Mouse (Mus musculus) hindbrain, embryonic 15.5 days (tissue): ENCODE results near the gene Cant1. TPM values are rescaled to one million over a fixed set of nuclear protein-coding genes. Genes with fewer than 3 reads are reported as not detected.

Experiments used
- ATAC-seq: fragments of 200-750 bp; cut with Nextera tagmentation; 2 replicates; pipeline ENCODE4 v1.8.0; 2017; ENCODE audit warnings: low read depth, moderate number of reproducible peaks, moderate TSS enrichment; ENCODE audit not compliant: low FRiP score
- H3K27ac ChIP-seq: fragments of 300-500 bp; sonication (generic); replicated peaks from 2 replicates; pipeline ENCODE4 v1.5.1; 2015; ENCODE audit warnings: mild to moderate bottlenecking, inconsistent platforms
- H3K27me3 ChIP-seq: fragments of 300-500 bp; sonication (generic); 2 replicates; pipeline ENCODE4 v1.6.1; 2015; ENCODE audit warnings: control low read depth, inconsistent platforms
- H3K36me3 ChIP-seq: fragments of 300-500 bp; sonication (generic); 2 replicates; pipeline ENCODE4 v1.6.1; 2015; ENCODE audit warnings: control low read depth, inconsistent platforms
- H3K4me1 ChIP-seq: fragments of 300-500 bp; sonication (generic); replicated peaks from 2 replicates; pipeline ENCODE4 v1.6.1; 2015; ENCODE audit warnings: control low read depth, inconsistent platforms
- H3K4me2 ChIP-seq: fragments of 300-500 bp; sonication (generic); 2 replicates; pipeline ENCODE4 v1.6.1; 2015; ENCODE audit warnings: moderate library complexity, mild to moderate bottlenecking, inconsistent platforms
- H3K4me3 ChIP-seq: fragments of 300-500 bp; sonication (generic); 2 replicates; pipeline ENCODE4 v1.5.1; 2015; ENCODE audit warnings: mild to moderate bottlenecking, inconsistent platforms
- H3K9ac ChIP-seq: fragments of 300-500 bp; sonication (generic); 2 replicates; pipeline ENCODE4 v1.6.1; 2015; ENCODE audit warnings: inconsistent platforms
- H3K9me3 ChIP-seq: fragments of 300-500 bp; sonication (generic); 2 replicates; pipeline ENCODE4 v1.6.1; 2016; ENCODE audit warnings: control low read depth, inconsistent platforms
- WGBS: fragments of 180-500 bp; shearing (Covaris S2); methylation state at CpG from one replicate; pipeline ENCODE4 v1.1.7; 2015; 5-methylcytosine and 5-hydroxymethylcytosine counted together
- polyA plus RNA-seq: library from polyadenylated mRNA; unstranded; fragments of >200 nt; fragmentation: Nextera tagmentation; extraction: Ambion mirVana; gene quantifications from 2 replicates; pipeline ENCODE4 v1.2.1, GENCODE M21; 2015

The Cant1 gene
- polyA plus RNA-seq, 1 experiment from 2014 or later = 33.7 TPM

GRCm38 (mm10) chr11:118414270-118414669 is 4.6 kb downstream of the Cant1 start:
- Histone ChIP-seq H3K4me2 (no peak overlapping the region), H3K9me3 (no peaks in the 10 kb centered on the region), H3K27ac (no peak overlapping the region), H3K27me3 (no peaks in the 10 kb centered on the region), H3K4me3 (no peak overlapping the region), H3K9ac (no peak overlapping the region), H3K36me3 (peaks cover 6% of the 10 kb centered on the region; the same call in 1 of the 2 replicates), H3K4me1 (peaks cover 37% of the 10 kb centered on the region)
- ATAC-seq = no peak
- WGBS = 94% methylated on average over 5 of the region's 5 CpGs

GRCm38 (mm10) chr11:118413055-118413454 is 5.8 kb downstream of the Cant1 start:
- H3K9ac ChIP-seq = no peak overlapping the region
- H3K36me3 ChIP-seq = peaks cover 6% of the 10 kb centered on the region; the same call in 1 of the 2 replicates
- ATAC-seq = no peak
- 73% methylated on average over 4 of the region's 4 CpGs for WGBS
- H3K4me1 ChIP-seq = peaks cover 31% of the 10 kb centered on the region
- H3K9me3 ChIP-seq = no peaks in the 10 kb centered on the region
- H3K27me3 ChIP-seq = no peaks in the 10 kb centered on the region
- H3K4me2 ChIP-seq = no peak overlapping the region
- H3K4me3 ChIP-seq = no peak overlapping the region
- no peak overlapping the region for H3K27ac ChIP-seq

GRCm38 (mm10) chr11:118412601-118413000 is 6.3 kb downstream of the Cant1 start:
- ATAC-seq = no peak
- no peak overlapping the region for H3K4me3 ChIP-seq
- H3K4me1 ChIP-seq = peaks cover 27% of the 10 kb centered on the region
- H3K9me3 ChIP-seq = no peaks in the 10 kb centered on the region
- H3K27me3 ChIP-seq = no peaks in the 10 kb centered on the region
- H3K9ac ChIP-seq = no peak overlapping the region
- no peak overlapping the region for H3K27ac ChIP-seq
- H3K4me2 ChIP-seq = no peak overlapping the region
- H3K36me3 ChIP-seq = peaks cover 8% of the 10 kb centered on the region; the same call in 1 of the 2 replicates
- WGBS = 81% methylated on average over 2 of the region's 2 CpGs

- Histone ChIP-seq H3K4me2 (no peak overlapping the region), H3K36me3 (peaks cover 12% of the 10 kb centered on the region; the same call in 1 of the 2 replicates), H3K4me3 (no peak overlapping the region), H3K27me3 (no peaks in the 10 kb centered on the region), H3K9ac (no peak overlapping the region), H3K4me1 (0 out of 2 replicates have a peak, but pooled peaks cover 14% of the 10 kb centered on the region), H3K27ac (no peak overlapping the region), H3K9me3 (no peaks in the 10 kb centered on the region)
- no peak for ATAC-seq
- 87% methylated on average over 8 of the region's 8 CpGs for WGBS
Measured at GRCm38 (mm10) chr11:118411271-118411670, 7.6 kb downstream of the Cant1 start.

- no peak overlapping the region for H3K4me2 ChIP-seq
- 0 out of 2 replicates have a peak, but pooled peaks cover 9% of the 10 kb centered on the region for H3K4me1 ChIP-seq
- H3K27ac ChIP-seq = no peak overlapping the region
- H3K36me3 ChIP-seq = peaks cover 15% of the 10 kb centered on the region; the same call in 1 of the 2 replicates
- H3K4me3 ChIP-seq = no peak overlapping the region
- no peak for ATAC-seq
- H3K27me3 ChIP-seq = no peaks in the 10 kb centered on the region
- whole genome bisulfite sequencing = 91% methylated on average over 10 of the region's 10 CpGs
- H3K9me3 ChIP-seq = no peaks in the 10 kb centered on the region
- H3K9ac ChIP-seq = no peak overlapping the region
Measured at GRCm38 (mm10) chr11:118410479-118410878, 8.4 kb downstream of the Cant1 start.

- H3K27me3 ChIP-seq = no peaks in the 10 kb centered on the region
- H3K9me3 ChIP-seq = no peaks in the 10 kb centered on the region
- H3K4me3 ChIP-seq = no peak overlapping the region
- peaks cover 15% of the 10 kb centered on the region; the same call in 1 of the 2 replicates for H3K36me3 ChIP-seq
- ATAC-seq = no peak
- H3K9ac ChIP-seq = no peak overlapping the region
- H3K4me1 ChIP-seq = 0 out of 2 replicates have a peak, but pooled peaks cover 8% of the 10 kb centered on the region
- WGBS = 92% methylated on average over 1 of the region's 1 CpGs
- no peak overlapping the region for H3K4me2 ChIP-seq
- H3K27ac ChIP-seq = no peak overlapping the region
Measured at GRCm38 (mm10) chr11:118410073-118410444, 8.8 kb downstream of the Cant1 start.

GRCm38 (mm10) chr11:118409106-118410072 is 9.5 kb downstream of the Cant1 start:
- no peaks in the 10 kb centered on the region for H3K9me3 ChIP-seq
- 86% methylated on average over 12 of the region's 12 CpGs for WGBS
- no peak overlapping the region for H3K27ac ChIP-seq
- ATAC-seq = no peak
- 0 out of 2 replicates have a peak, but pooled peaks cover 8% of the 10 kb centered on the region for H3K4me1 ChIP-seq
- no peak overlapping the region for H3K4me3 ChIP-seq
- no peak overlapping the region for H3K9ac ChIP-seq
- peaks cover 15% of the 10 kb centered on the region; the same call in 1 of the 2 replicates for H3K36me3 ChIP-seq
- H3K4me2 ChIP-seq = no peak overlapping the region
- H3K27me3 ChIP-seq = no peaks in the 10 kb centered on the region

- ATAC-seq = no peak
- Histone ChIP-seq H3K36me3 (peaks cover 15% of the 10 kb centered on the region; the same call in 1 of the 2 replicates), H3K9ac (no peak overlapping the region)
Measured at GRCm38 (mm10) chr11:118408051-118408740, 10.7 kb downstream of the Cant1 start.

GRCm38 (mm10) chr11:118407318-118407910 is 11.5 kb downstream of the Cant1 start:
- H3K4me2 ChIP-seq = no peak overlapping the region
- 87% methylated on average over 23 of the region's 23 CpGs for WGBS
- H3K36me3 ChIP-seq = peaks cover 15% of the 10 kb centered on the region; the same call in 1 of the 2 replicates
- ATAC-seq = no peak
- no peak overlapping the region for H3K4me3 ChIP-seq
- H3K27ac ChIP-seq = no peak overlapping the region
- H3K9me3 ChIP-seq = no peaks in the 10 kb centered on the region
- H3K4me1 ChIP-seq = no peaks in the 10 kb centered on the region
- no peak overlapping the region for H3K9ac ChIP-seq
- no peaks in the 10 kb centered on the region for H3K27me3 ChIP-seq

More at GRCm38 (mm10) chr11:118408051-118408740, 10.7 kb downstream of the Cant1 start:
- 0 out of 2 replicates have a peak, but pooled peaks cover 5% of the 10 kb centered on the region for H3K4me1 ChIP-seq
- H3K4me2 ChIP-seq = no peak overlapping the region
- no peak overlapping the region for H3K27ac ChIP-seq
- H3K4me3 ChIP-seq = no peak overlapping the region
- WGBS = 85% methylated on average over 18 of the region's 18 CpGs
- no peaks in the 10 kb centered on the region for H3K9me3 ChIP-seq
- no peaks in the 10 kb centered on the region for H3K27me3 ChIP-seq

- WGBS = 84% methylated on average over 5 of the region's 5 CpGs
- no peak for ATAC-seq
Measured at GRCm38 (mm10) chr11:118406521-118406920, 12.4 kb downstream of the Cant1 start.

GRCm38 (mm10) chr11:118405311-118405710 is 13.6 kb downstream of the Cant1 start:
- 0 out of 2 replicates have a peak, but pooled peaks cover 9% of the 10 kb centered on the region for H3K36me3 ChIP-seq
- no peak overlapping the region for H3K9ac ChIP-seq
- H3K4me1 ChIP-seq = peaks cover 14% of the 10 kb centered on the region; the same call in 1 of the 2 replicates
- no peaks in the 10 kb centered on the region for H3K9me3 ChIP-seq
- ATAC-seq = no peak
- WGBS = 95% methylated on average over 8 of the region's 8 CpGs
- H3K27ac ChIP-seq = no peak overlapping the region
- H3K4me2 ChIP-seq = no peak overlapping the region
- H3K27me3 ChIP-seq = no peaks in the 10 kb centered on the region
- no peak overlapping the region for H3K4me3 ChIP-seq

More at GRCm38 (mm10) chr11:118406521-118406920, 12.4 kb downstream of the Cant1 start:
- no peak overlapping the region for H3K9ac ChIP-seq
- H3K4me2 ChIP-seq = no peak overlapping the region
- H3K9me3 ChIP-seq = no peaks in the 10 kb centered on the region
- H3K4me1 ChIP-seq = peaks cover 5% of the 10 kb centered on the region; the same call in 1 of the 2 replicates
- no peak overlapping the region for H3K4me3 ChIP-seq
- no peak overlapping the region for H3K27ac ChIP-seq
- no peaks in the 10 kb centered on the region for H3K27me3 ChIP-seq
- peaks cover 15% of the 10 kb centered on the region; the same call in 1 of the 2 replicates for H3K36me3 ChIP-seq
